8 mouse cellular contexts compared by ENCODE assay signal in genomic region chr6:100670370-100670841, GRCm38 (mm10). TPM values are rescaled to one million over a fixed set of nuclear protein-coding genes. Genes with fewer than 3 reads are reported as not detected.
DNase-seq lines count a peak whose midpoint lies in the region; ATAC-seq lines count a peak whose summit lies in the region.

No protein-coding gene starts in this region.

- no peaks in the 10 kb centered on the region for H3K36me3 ChIP-seq in hindbrain, embryonic 13.5 days

- H3K4me1 ChIP-seq in hindbrain, embryonic 13.5 days (replicated peaks), result peaks cover 11% of the 10 kb centered on the region

- H3K27ac ChIP-seq in hindbrain, embryonic 13.5 days, result 0 out of 2 replicates have a peak overlapping the region, but pooled peaks have one; percentile 40

- peak overlapping the region; percentile 98 for H3K4me2 ChIP-seq in hindbrain, embryonic 13.5 days

- under 1% methylated on average over 32 of the region's 32 CpGs for WGBS in hindbrain, embryonic 13.5 days

- H3K9ac ChIP-seq in hindbrain, embryonic 13.5 days, result peak overlapping the region; percentile 84

- H3K27me3 ChIP-seq in hindbrain, embryonic 13.5 days, result peaks cover 10% of the 10 kb centered on the region; the same call in 1 of the 2 replicates

- H3K4me3 ChIP-seq in hindbrain, embryonic 13.5 days, result peak overlapping the region; percentile 86

- H3K9me3 ChIP-seq in hindbrain, embryonic 13.5 days, result no peaks in the 10 kb centered on the region

- ATAC-seq in hindbrain, embryonic 13.5 days (ENCODE audit: low FRiP score), result peak; percentile 76

- DNase-seq in T-cell, adult 2 months (ENCODE audit: low spot score), result peak; percentile 49
- peak; percentile 71 for DNase-seq in cerebellum, adult 9-11 months
- peak; percentile 41 to 48 for DNase-seq in frontal cortex, postnatal 10 days (ENCODE audit: low spot score in 2 of 2)
- peak; percentile 35 for DNase-seq in left cerebral cortex, adult 11 months (ENCODE audit: low spot score)
- peak; percentile 63 to 64 for DNase-seq in lung, postnatal 4 days
- peak; percentile 20 for DNase-seq in retina, postnatal 7 days (ENCODE audit: low read depth, low spot score)
- peak; percentile 40 to 62 for DNase-seq in urinary bladder, postnatal 4 days (ENCODE audit: low spot score in 2 of 2)

RNA-seq across cellular contexts. Expression of gene Shq1, which starts 0.6 kb away (rescaled TPM):
- 10.7 and 10.9 TPM in 2 replicates for polyA plus RNA-seq in hindbrain, embryonic 13.5 days (2015; fragmentation: Nextera tagmentation; extraction: Ambion mirVana)

RNA-seq across cellular contexts. Expression of gene Gxylt2, which starts 34.1 kb away (rescaled TPM):
- polyA plus RNA-seq in hindbrain, embryonic 13.5 days (2015; fragmentation: Nextera tagmentation; extraction: Ambion mirVana), result 2.2 TPM in 2 replicates

Comparison
In these comparisons a context has a peak if more than half of its experiments do, and no peak if none do; other contexts are left out.
1. Peak in every context shown above with its lines: DNase-seq, ATAC-seq, H3K4me3 ChIP-seq and H3K27ac ChIP-seq.
2. DNase-seq: peak in every context shown above with its lines; median percentile 71 in cerebellum, adult 9-11 months; 64 in lung, postnatal 4 days; 51 in urinary bladder, postnatal 4 days; 49 in T-cell, adult 2 months; 44 in frontal cortex, postnatal 10 days; 35 in left cerebral cortex, adult 11 months; 20 in retina, postnatal 7 days.